Mouse (Mus musculus): Measurements from ENCODE around the gene Mier3.

- TF ChIP-seq HCFC1 (IDR thresholded peaks at IDR 0.05; ENCODE audit: borderline replicate concordance, insufficient read depth, low read length) (no peak), MAFK (IDR thresholded peaks at IDR 0.05; ENCODE audit: insufficient read depth, low read depth, low read length) (no peak), ZC3H11A (IDR thresholded peaks at IDR 0.05; ENCODE audit: borderline replicate concordance, low read depth, low read length) (no peak)
Measured at GRCm38 (mm10) chr13:111755377-111755776, 74.6 kb downstream of the Mier3 start.

Data from ES-E14 (cell line).